Mouse (Mus musculus) brain, embryonic 14.5 days (tissue): ENCODE measurements around the gene Ppp1r26. TPM values are rescaled to one million over a fixed set of nuclear protein-coding genes. Genes with fewer than 3 reads are reported as not detected.
A peak's percentile ranks its signal among the peaks of the same experiment; 100 is the strongest.

Experiments used
- DNase-seq: peaks from one replicate; pipeline ENCODE4 v3.0.0-alpha.2; 2011; ENCODE audit warnings: low read depth
- CTCF ChIP-seq: fragments of 200-500 bp; IDR thresholded peaks from 2 replicates; pipeline ENCODE4 v1.5.1; 2012; ENCODE audit warnings: inconsistent platforms, mild to moderate bottlenecking, moderate library complexity, borderline replicate concordance; ENCODE audit not compliant: insufficient read depth, insufficient read length; ENCODE audit errors: extremely low read depth
- POLR2A ChIP-seq: fragments of 200-500 bp; IDR thresholded peaks from 2 replicates; pipeline ENCODE4 v1.6.1; 2012; ENCODE audit warnings: mild to moderate bottlenecking, inconsistent platforms, borderline replicate concordance; ENCODE audit not compliant: poor library complexity, insufficient read depth, insufficient read length, severe bottlenecking; ENCODE audit errors: extremely low read depth
- polyA plus RNA-seq: library from polyadenylated mRNA; depleted of rRNA; stranded (reverse); fragments of >200 nt; gene quantifications from 2 replicates; pipeline ENCODE4 v1.2.3, GENCODE M21; 2012

Gene Ppp1r26
- polyA plus RNA-seq, 1 experiment, result 28.3 TPM

DNA sequence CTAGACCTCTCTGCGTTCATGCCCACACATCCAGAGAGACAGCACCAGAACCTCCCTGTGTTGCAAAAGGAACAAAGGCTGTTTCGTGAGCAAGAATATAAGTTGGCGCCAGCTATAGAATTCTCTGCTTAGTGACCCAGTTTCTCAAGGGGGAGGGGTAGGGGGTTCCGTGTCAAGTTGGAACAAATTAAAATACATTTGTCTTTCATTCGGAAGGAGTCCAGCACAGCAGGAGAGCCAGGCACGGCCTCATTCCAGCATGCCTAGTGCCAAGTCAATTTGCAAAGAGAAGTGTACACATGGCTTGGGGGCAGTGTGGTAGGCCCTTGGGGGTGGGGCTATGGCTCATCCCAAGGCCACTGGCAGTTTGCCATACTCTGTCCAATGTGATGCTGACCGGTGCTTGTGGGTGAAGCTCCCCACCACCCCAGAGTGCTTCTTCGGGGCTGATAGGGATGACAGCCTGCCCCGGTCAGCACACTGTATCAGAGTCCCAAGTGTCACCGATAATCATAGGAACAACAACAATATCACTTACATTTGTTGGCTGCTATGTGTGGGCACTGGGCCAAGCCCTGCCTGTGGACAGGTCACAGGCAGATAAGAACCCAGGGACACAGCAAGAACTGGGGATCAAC, 31.1 kb upstream of the Ppp1r26 start:
- peak; percentile 78 for DNase-seq
- TF ChIP-seq CTCF (no peak), POLR2A (no peak)

- TF ChIP-seq CTCF (no peak), POLR2A (no peak)
- no peak for DNase-seq
Measured at GRCm38 (mm10) chr2:28416511-28416910, 30.1 kb upstream of the Ppp1r26 start.

- DNase-seq, result peak; percentile 93
- peak; percentile 93 for TF ChIP-seq CTCF
- TF ChIP-seq POLR2A, result no peak
Measured at GRCm38 (mm10) chr2:28418034-28418433, 28.6 kb upstream of the Ppp1r26 start.

DNA sequence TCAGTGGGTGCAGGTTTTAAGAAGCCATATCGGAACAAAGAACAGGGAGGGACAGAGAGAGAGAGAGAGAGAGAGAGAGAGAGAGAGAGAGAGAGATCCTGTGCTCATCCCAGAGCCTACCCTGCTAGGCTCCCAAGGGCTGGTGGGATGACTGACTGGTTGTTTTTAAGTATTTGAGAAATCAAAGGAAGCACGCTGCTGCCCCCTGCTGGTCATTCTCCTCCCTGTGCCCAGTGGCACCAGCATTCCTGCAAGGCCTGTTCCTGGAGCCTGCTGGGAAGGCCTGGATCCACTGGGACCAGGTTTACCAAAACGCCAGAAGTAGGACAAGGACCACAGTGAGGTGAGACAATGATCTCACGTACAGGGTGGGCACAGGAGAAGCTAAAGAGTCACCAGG, 26.7 kb upstream of the Ppp1r26 start:
- no peak for TF ChIP-seq POLR2A
- TF ChIP-seq CTCF, result peak; percentile 96
- peak; percentile 94 for DNase-seq

DNA sequence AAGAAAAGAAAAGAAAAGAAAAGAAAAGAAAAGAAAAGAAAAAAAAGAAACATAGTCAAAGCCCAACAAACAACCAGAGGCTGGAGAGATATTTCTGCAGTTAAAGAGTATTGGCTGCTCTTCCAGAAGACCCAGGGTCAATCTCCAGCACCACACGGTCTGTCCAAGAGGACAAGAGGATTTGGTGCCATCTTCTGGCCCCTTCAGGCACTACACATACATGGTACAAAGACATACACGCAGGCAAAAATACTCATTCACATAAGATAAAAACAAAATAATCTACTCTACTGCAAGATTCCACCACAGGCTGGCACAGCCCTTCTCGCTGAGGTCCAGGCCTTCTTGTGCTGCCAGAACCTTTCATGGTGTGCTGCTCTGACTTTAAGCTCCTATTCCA, 23.4 kb upstream of the Ppp1r26 start:
- DNase-seq, result peak; percentile 45
- TF ChIP-seq POLR2A (no peak), CTCF (peak; percentile 53; the same call in 1 of the 2 replicates)

- no peak for DNase-seq
Measured at GRCm38 (mm10) chr2:28427226-28427625, 19.4 kb upstream of the Ppp1r26 start.

GRCm38 (mm10) chr2:28430846-28431245, 15.8 kb upstream of the Ppp1r26 start:
- DNase-seq, result no peak
- TF ChIP-seq CTCF (no peak), POLR2A (no peak)

More at GRCm38 (mm10) chr2:28427226-28427625, 19.4 kb upstream of the Ppp1r26 start:
- TF ChIP-seq POLR2A (no peak), CTCF (no peak)

DNA sequence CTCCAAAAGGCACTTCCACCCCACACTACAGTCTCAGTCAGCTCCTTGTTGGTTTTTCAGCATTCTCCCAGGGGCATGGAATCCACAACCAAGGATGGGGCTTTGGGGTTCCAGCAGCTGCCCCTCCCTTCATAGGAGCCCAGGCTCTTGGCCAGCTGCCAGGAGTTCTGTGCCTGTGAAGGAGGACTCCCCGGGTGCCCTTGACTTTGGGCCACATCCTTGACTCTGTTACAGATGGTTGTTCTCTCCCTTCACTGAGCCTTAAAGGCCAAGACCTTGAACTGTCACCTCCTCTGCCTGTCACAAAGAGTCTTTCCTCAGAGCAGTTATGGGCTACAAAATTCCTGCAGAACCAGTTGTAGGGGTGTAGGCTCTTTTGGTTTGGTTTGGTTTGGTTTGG, 13.8 kb upstream of the Ppp1r26 start:
- DNase-seq, result no peak

GRCm38 (mm10) chr2:28433512-28433911, 13.1 kb upstream of the Ppp1r26 start:
- TF ChIP-seq CTCF, result no peak
- no peak for TF ChIP-seq POLR2A
- DNase-seq, result no peak

More for the DNA sequence above, 13.8 kb upstream of the Ppp1r26 start:
- no peak for TF ChIP-seq CTCF
- TF ChIP-seq POLR2A, result no peak

DNA sequence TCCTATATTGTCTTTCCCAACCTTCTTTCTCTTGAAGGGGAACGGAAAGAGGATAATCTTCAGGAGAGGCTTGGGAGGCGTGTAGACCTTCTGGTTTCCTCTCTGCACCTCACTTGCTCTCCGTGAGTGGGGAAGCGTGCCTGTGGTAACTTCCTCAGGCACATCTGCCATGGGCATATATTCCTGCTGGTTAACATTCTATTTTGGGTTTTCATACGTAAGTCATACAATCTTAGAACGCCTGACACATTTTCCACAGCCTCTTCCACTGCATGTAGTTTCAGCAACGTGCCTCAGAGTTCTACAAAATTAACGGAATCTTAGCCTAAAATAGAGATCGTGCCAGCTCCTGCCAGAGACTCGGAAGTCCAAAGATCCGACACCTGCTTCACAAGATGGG, 11.2 kb upstream of the Ppp1r26 start:
- DNase-seq, result no peak
- TF ChIP-seq POLR2A (no peak), CTCF (no peak)

GRCm38 (mm10) chr2:28440842-28441241, 5.8 kb upstream of the Ppp1r26 start:
- DNase-seq, result no peak
- no peak for TF ChIP-seq POLR2A
- TF ChIP-seq CTCF, result no peak

- TF ChIP-seq POLR2A (no peak), CTCF (no peak)
- no peak for DNase-seq
Measured at GRCm38 (mm10) chr2:28445082-28445481, 1.5 kb upstream of the Ppp1r26 start.
